Mouse (Mus musculus) midbrain, embryonic 10.5 days (tissue): ENCODE data around the gene Usp4. TPM values are rescaled to one million over a fixed set of nuclear protein-coding genes. Genes with fewer than 3 reads are reported as not detected.

Source experiments
- DNase-seq: peaks from one replicate; pipeline ENCODE4 v3.0.0-alpha.2; 2017; ENCODE audit warnings: low spot score
- H3K27ac ChIP-seq: fragments of 300-500 bp; sonication (generic); replicated peaks from 2 replicates; pipeline ENCODE4 v1.5.1; 2016; ENCODE audit warnings: mild to moderate bottlenecking
- H3K27me3 ChIP-seq: fragments of 300-500 bp; sonication (generic); 2 replicates; pipeline ENCODE4 v1.6.1; 2016; ENCODE audit warnings: low read depth, mild to moderate bottlenecking; ENCODE audit not compliant: poor library complexity, severe bottlenecking
- H3K36me3 ChIP-seq: fragments of 300-500 bp; sonication (generic); 2 replicates; pipeline ENCODE4 v1.6.1; 2016; ENCODE audit warnings: mild to moderate bottlenecking, moderate library complexity
- H3K4me1 ChIP-seq: fragments of 300-500 bp; sonication (generic); 2 replicates; pipeline ENCODE4 v1.6.1; 2016
- H3K4me3 ChIP-seq: fragments of 300-500 bp; sonication (generic); 2 replicates; pipeline ENCODE4 v1.5.1; 2016; ENCODE audit warnings: mild to moderate bottlenecking, moderate library complexity
- H3K9me3 ChIP-seq: fragments of 300-500 bp; sonication (generic); replicated peaks from 2 replicates; pipeline ENCODE4 v1.6.1; 2016; ENCODE audit warnings: mild to moderate bottlenecking
- WGBS: fragments of 180-500 bp; shearing (Covaris S2); methylation state at CpG from one replicate; pipeline ENCODE4 v1.1.7; 2016; 5-methylcytosine and 5-hydroxymethylcytosine counted together
- polyA plus RNA-seq: library from polyadenylated mRNA; unstranded; fragments of >200 nt; fragmentation: Nextera tagmentation; extraction: Ambion mirVana; gene quantifications from 2 replicates; pipeline ENCODE4 v1.2.1, GENCODE M21; 2016

Usp4 gene
- polyA plus RNA-seq, 1 experiment from 2014 or later: 119 TPM

DNA sequence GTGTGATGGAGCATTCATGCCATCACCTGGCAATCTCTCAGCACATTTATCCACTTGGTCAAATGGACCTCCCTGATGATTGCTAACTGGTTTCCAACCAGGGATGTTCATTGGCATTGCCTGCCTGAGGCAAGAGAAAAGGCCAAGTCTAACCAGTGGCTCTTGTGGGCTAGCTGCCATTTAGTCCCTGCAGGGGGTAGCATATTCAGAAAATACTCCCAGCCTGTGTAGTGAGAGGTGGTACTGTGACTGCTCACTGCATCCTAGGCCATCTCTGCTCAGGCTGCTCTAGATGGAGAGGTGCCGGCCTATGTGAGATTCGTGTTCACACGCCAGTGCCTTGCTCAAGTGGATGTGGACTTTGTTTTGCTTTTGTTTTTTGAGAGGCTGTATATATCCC lies 50.7 kb downstream of the Usp4 start:
- no peak overlapping the region for H3K4me3 ChIP-seq
- no peak for DNase-seq
- 93% methylated on average over 3 of the region's 3 CpGs for WGBS

DNA sequence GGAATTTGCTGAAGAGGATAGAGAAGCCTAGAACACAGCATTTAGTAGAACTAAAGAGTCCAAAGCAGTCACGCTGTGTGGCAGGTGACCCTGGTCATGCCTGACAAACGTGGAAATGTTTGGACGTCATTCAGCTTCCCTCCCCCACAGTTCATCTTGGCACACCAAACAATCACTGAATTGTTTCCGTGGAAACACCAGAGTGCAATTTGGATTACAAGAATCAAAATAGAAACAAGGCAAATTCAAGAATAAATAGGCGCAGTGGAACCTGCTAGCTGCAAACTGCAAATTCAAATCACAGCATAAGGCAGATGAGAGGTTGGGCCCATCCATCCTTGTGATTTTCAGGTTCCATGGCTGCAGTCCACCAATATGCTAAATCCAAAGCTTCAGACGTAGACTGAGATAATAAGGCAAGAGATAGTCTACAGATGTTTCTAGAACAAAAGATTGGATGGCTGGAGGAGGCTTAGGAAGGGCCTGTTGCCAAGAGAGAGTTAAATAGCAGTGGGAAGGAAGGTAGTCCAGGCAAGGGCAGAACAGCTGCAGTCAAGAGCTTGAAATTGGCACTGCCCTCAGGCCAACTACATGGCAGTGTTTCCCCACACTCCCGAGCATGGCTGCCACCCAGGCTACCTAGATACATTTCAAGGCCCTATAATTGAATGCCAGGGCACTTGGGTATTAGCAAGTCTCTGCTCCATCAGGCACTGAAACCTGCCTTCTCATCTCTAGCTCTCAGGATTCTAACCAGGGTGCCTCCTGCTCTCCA lies 53.7 kb downstream of the Usp4 start:
- 69% methylated on average over 7 of the region's 7 CpGs for WGBS
- Histone ChIP-seq H3K4me3 (no peak overlapping the region), H3K4me1 (peaks cover 13% of the 10 kb centered on the region), H3K27ac (0 out of 2 replicates have a peak overlapping the region, but pooled peaks have one; percentile 2), H3K9me3 (no peaks in the 10 kb centered on the region), H3K27me3 (no peaks in the 10 kb centered on the region), H3K36me3 (no peaks in the 10 kb centered on the region)
- no peak for DNase-seq

More for the DNA sequence above, 50.7 kb downstream of the Usp4 start:
- H3K36me3 ChIP-seq: peaks cover 12% of the 10 kb centered on the region
- no peaks in the 10 kb centered on the region for H3K9me3 ChIP-seq
- peaks cover 13% of the 10 kb centered on the region for H3K4me1 ChIP-seq
- no peaks in the 10 kb centered on the region for H3K27me3 ChIP-seq
- H3K27ac ChIP-seq: no peak overlapping the region

DNA sequence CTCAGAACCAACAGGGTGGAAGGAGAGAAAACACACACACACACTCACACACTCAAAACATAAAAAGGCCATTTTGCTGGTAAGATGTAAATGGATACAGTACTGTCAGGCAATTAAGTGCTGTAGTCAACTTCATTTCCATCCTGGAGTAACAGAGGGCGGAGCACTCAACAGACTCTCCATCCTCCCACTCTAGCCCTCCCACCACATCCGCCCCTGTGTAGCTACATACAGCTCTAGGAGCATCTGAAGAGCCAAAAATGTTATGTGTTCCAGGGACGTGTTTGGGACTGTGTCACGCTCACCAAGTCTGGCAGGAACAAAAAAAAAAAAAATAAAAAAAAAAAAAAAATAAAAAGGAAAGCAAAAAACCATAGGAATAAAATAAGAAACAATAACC lies 55.4 kb downstream of the Usp4 start:
- Histone ChIP-seq H3K36me3 (no peaks in the 10 kb centered on the region), H3K27ac (no peak overlapping the region), H3K4me1 (peaks cover 13% of the 10 kb centered on the region), H3K9me3 (no peaks in the 10 kb centered on the region), H3K4me3 (no peak overlapping the region), H3K27me3 (no peaks in the 10 kb centered on the region)
- WGBS: 86% methylated on average over 4 of the region's 4 CpGs
- DNase-seq: no peak

DNA sequence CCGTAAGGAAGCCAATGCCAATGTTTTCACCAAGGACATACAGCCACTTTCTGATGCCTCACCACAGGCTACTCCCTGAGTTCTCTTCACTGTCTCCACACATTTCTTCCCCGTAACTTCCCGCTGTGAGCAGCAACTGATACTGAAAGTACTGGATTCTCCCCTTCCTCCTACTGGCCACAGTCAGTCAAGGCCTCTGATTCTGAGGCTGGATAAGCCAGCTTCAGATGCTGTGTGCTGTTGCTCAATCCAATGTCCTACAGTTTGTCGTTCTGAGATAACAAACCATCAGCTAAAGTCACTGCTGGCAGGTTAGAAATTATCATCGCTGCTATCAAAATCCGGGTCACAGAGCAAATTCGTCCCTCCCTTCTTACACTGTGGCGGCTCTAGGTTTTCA lies 56.8 kb downstream of the Usp4 start:
- DNase-seq: no peak
- 83% methylated on average over 8 of the region's 8 CpGs for WGBS
- Histone ChIP-seq H3K36me3 (no peaks in the 10 kb centered on the region), H3K4me3 (no peak overlapping the region), H3K27ac (no peak overlapping the region), H3K9me3 (no peaks in the 10 kb centered on the region), H3K27me3 (no peaks in the 10 kb centered on the region), H3K4me1 (peaks cover 13% of the 10 kb centered on the region)

DNA sequence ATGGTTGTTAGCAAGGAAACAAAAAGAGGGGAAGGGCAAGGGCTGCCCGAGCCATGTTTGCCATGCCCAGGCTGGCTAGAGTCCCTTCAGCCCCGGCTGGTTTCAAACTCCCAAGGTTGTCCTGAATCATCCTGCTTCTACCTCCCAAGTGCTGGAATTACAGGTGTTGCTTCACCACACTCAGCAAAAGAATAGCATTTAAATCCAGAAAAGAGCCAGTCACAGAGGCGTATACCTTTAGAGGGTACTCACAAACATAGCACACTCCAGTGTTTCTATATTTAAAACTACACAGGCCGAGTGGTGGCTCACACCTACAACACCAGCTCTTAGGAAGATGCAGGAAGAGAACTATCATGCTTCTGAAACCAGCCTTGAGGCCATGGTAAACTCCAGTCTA lies 61.9 kb downstream of the Usp4 start:
- Histone ChIP-seq H3K27ac (no peak overlapping the region), H3K36me3 (no peaks in the 10 kb centered on the region), H3K9me3 (no peaks in the 10 kb centered on the region), H3K27me3 (no peaks in the 10 kb centered on the region), H3K4me1 (no peaks in the 10 kb centered on the region), H3K4me3 (no peak overlapping the region)
- 89% methylated on average over 4 of the region's 4 CpGs for WGBS
- no peak for DNase-seq

DNA sequence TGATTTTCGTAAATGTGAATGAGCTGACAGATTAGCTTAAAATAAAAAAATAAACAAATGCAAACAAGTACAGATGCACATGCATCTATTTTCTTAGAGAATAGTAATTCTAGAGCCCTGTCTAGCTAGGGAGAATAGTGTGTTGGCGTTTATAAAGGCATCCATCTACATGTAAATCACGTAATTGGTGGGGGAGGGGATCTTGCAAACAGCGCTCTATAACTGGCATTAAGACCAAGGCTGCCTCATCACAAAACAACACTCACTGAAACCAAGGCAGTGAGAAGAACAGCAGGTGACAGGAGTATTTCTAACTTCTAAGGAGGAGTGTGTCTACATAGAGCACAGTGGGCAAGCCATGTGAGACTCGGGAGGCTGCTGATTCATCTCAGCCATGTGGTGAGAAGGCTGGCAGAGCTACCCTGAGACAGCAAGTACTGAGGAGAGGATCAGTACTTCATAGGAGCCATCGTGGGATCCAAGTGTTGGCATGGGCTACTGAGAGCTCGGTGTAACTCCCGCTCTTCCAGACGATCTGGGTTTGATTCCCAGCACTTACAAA lies 63.8 kb downstream of the Usp4 start:
- Histone ChIP-seq H3K27ac (no peak overlapping the region), H3K36me3 (no peaks in the 10 kb centered on the region), H3K27me3 (no peaks in the 10 kb centered on the region), H3K9me3 (no peaks in the 10 kb centered on the region), H3K4me1 (no peaks in the 10 kb centered on the region), H3K4me3 (no peak overlapping the region)
- 83% methylated on average over 9 of the region's 9 CpGs for WGBS
- no peak for DNase-seq

DNA sequence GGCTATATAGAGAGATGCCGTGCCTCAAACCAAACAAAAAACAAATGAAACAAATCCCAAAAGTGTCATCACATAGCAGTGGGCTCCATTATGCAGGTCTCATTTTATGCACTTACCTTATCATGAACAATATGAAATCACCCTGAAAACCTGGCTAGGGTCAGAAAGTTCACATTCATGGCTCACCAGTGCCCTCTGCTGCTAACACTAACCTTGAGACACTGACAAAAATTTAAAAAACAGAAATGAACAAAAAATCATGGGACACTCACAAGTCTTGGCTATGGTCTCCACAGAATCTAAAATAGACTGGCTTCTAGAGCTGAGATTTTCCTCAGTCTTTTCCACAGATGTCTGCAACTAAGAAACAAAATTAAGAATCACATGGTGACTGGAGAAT lies 64.6 kb downstream of the Usp4 start:
- H3K36me3 ChIP-seq: no peaks in the 10 kb centered on the region
- no peak for DNase-seq
- no peak overlapping the region for H3K4me3 ChIP-seq
- no peak overlapping the region for H3K27ac ChIP-seq
- H3K27me3 ChIP-seq: no peaks in the 10 kb centered on the region
- H3K9me3 ChIP-seq: no peaks in the 10 kb centered on the region
- no peaks in the 10 kb centered on the region for H3K4me1 ChIP-seq
- 76% methylated on average over 1 of the region's 1 CpGs for WGBS

DNA sequence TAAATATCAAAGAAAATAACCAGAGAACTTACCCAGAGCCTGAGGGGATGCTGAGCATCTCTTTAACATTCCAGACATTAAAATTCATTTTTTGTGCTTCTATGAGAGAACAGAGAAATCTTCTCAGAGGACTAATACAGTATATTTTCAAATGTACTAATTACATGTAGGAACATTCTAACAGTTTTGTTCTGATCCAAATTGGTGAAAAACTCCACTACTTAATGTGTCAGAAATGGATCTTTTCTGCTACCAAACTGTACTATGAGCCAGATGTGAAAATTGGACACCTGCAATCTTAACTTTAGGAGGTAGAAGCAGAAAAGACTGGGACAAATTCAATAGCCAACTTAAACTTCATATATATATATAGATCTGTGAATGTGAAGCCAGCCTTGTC lies 80.7 kb downstream of the Usp4 start, which contains the start of gene Ccdc36:
TSS of gene Ccdc36 (minus strand) at position 101 of the 400 bp plus-strand sequence.
- Histone ChIP-seq H3K4me1 (peaks cover 7% of the 10 kb centered on the region), H3K36me3 (no peaks in the 10 kb centered on the region), H3K4me3 (no peak within 1 kb of the TSS), H3K27ac (no peak within 1 kb of the TSS), H3K27me3 (no peaks in the 10 kb centered on the region), H3K9me3 (no peaks in the 10 kb centered on the region)
- DNase-seq: no peak

DNA sequence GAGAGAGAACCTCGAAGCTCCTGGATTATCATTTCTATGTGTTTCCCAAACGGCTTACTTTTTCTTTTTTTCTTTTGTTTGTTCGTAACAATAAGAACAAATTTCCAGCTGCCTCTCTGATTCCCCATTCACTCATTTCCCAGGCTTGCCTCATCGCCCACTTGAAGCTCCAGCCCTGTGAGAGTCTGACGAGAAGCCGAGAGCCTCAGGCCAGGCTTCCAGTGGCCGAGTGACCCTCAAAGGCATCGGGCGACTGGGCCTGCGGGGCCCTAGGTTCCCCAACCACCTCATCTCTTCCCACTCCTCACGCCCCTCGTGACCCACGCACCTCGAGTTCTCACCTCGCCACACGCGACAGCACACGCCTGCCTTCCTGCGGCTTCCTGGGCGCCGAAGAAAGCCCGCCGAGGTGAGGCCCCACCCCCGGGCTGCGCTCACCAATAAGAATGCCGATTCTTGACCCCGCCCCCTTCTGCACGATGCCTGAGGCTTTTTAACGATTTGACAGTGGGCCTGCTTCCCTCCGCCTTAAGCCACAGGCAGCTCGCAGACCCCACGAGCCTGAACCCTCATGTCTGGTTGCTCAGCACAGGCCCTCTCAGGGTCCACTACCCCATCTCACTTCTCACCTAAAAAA lies 83.9 kb downstream of the Usp4 start:
- peak overlapping the region; percentile 36 for H3K4me3 ChIP-seq
- H3K27me3 ChIP-seq: no peaks in the 10 kb centered on the region
- H3K36me3 ChIP-seq: no peaks in the 10 kb centered on the region
- 57% methylated on average over 32 of the region's 32 CpGs for WGBS
- H3K27ac ChIP-seq: peak overlapping the region; percentile 9; the same call in 1 of the 2 replicates
- peaks cover 14% of the 10 kb centered on the region for H3K4me1 ChIP-seq
- peak; percentile 49 for DNase-seq
- no peaks in the 10 kb centered on the region for H3K9me3 ChIP-seq

DNA sequence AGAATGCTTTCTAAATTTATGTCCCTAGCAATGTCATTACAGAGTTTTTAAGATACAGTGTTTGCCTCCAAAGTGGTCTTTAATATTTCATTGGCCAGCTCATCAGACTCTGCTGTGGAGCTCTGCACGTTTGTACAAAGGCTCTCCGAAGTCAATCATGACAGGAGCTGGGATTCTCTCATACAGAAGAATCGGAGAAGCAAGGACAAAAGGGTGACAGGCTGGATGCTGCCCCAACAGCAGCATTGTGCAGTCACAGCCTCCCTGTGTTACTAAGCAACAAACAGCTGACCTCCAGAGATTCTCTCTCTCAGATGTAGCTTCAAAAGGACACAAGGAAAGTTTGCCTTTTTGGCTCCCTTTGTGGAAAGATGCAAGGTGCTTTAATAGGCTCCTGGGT lies 88.5 kb downstream of the Usp4 start, which contains the start of gene BC048562:
TSS of gene BC048562 (plus strand) at position 301 of the 400 bp plus-strand sequence.
- Histone ChIP-seq H3K27me3 (no peaks in the 10 kb centered on the region), H3K27ac (no peak within 1 kb of the TSS), H3K4me3 (no peak within 1 kb of the TSS), H3K4me1 (peaks cover 16% of the 10 kb centered on the region), H3K9me3 (no peaks in the 10 kb centered on the region), H3K36me3 (no peaks in the 10 kb centered on the region)
- no peak for DNase-seq
- 53% methylated on average over 3 of the region's 3 CpGs for WGBS

DNA sequence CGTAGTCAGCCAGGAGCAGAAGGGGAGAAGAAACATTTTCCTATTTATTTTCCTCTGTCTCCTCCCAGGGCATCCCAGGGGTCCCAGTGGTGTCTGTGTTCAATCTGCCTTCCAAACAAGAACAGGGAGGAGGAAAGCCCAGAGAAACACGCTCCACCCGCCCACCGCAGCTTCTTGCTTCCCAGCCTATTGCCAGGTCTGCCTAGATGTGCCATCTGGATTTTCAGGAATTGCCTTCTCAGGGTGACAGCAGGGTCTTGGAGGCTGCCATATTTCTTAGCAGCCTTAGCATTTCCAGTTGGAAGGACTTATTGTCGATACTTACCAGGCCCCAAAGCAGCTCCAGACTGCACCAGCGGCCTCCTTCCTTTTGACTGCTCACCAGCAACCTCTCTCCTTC lies 91.5 kb downstream of the Usp4 start:
- no peak for DNase-seq
- no peak overlapping the region for H3K27ac ChIP-seq

DNA sequence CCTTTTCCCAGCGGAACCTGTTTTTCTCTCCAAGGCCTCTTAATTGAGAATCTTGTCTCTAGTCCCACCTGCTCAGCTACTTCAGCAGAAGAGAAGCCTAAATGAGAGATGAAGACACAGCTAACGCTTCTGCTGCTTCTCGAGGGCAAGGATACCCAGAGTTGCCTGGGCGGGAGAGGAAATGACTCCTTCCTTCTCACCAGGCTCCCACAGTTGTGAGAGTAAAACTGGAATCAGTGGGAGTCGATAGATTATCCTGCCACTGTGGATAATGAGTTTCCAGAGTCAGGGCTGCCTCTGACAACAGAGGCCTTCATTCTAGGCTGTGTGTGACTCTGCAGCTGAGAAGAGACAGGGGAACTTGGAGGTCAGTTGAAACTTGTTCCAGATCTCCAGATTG lies 92.8 kb downstream of the Usp4 start:
- WGBS: 78% methylated on average over 5 of the region's 5 CpGs
- no peak overlapping the region for H3K4me3 ChIP-seq
- peaks cover 9% of the 10 kb centered on the region for H3K4me1 ChIP-seq
- no peak for DNase-seq
- no peaks in the 10 kb centered on the region for H3K9me3 ChIP-seq
- no peaks in the 10 kb centered on the region for H3K27me3 ChIP-seq
- H3K36me3 ChIP-seq: no peaks in the 10 kb centered on the region
- H3K27ac ChIP-seq: no peak overlapping the region

More for the DNA sequence above, 91.5 kb downstream of the Usp4 start:
- Histone ChIP-seq H3K4me1 (peaks cover 9% of the 10 kb centered on the region), H3K9me3 (no peaks in the 10 kb centered on the region), H3K36me3 (no peaks in the 10 kb centered on the region), H3K27me3 (no peaks in the 10 kb centered on the region), H3K4me3 (no peak overlapping the region)
- 86% methylated on average over 6 of the region's 6 CpGs for WGBS
